Mouse (Mus musculus) frontal cortex, postnatal 25 days (tissue): ENCODE results near the gene Pde5a.
A peak's percentile ranks its signal among the peaks of the same experiment; 100 is the strongest.

ENCODE experiments used
- DNase-seq, 2 experiments: peaks; one replicate each; pipeline ENCODE4 v3.0.0; 2022; ENCODE audit warnings: low spot score in 2 of 2

The Pde5a gene

DNA sequence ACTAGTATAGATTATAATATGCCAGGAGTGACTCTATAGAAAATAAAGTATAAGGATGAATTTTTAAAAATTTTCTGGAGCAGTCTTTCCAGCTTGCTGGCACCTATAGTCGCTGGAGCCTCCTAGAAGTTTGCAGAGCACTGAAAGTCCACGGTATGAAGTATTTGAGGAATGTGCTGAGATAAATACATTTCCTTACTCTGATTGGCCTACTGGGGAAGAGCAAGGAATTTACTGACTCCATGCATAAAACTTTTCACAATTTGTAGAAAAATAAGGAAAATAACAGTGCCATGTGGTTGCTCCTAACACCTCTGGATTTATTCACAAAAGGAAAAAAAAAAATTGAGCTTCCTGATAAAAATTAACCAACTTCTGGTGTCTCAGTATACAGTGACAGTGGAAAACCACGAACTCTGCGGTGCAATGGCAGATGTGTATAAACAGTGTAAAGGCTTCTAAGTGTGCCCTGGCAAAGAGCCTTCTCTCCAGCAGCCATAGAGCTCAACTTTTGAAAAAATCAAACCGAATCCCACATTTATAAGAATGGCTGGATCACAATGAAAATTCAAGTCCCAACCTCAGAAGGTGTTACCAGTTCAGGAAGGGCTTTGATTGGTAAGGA, 119.8 kb downstream of the Pde5a start:
- DNase-seq = no peak

DNA sequence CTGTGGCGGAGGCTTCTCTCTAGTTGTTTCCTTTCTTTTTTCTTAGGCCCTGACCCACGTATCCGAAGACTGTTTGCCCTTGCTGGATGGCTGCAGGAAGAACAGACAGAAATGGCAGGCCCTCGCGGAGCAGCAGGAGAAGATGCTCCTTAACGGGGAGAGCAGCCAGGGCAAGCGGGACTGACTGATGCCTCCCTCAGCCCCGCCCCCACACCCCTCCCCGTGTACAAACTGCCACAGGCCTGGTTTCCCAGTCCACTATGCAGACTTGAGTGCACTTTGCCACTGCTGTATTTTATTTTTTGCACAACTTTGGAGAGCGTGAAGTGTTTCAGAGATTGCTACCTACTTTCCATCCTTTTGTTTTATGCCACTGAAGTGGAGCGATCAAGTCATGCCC, 126.4 kb downstream of the Pde5a start:
- no peak for DNase-seq

DNA sequence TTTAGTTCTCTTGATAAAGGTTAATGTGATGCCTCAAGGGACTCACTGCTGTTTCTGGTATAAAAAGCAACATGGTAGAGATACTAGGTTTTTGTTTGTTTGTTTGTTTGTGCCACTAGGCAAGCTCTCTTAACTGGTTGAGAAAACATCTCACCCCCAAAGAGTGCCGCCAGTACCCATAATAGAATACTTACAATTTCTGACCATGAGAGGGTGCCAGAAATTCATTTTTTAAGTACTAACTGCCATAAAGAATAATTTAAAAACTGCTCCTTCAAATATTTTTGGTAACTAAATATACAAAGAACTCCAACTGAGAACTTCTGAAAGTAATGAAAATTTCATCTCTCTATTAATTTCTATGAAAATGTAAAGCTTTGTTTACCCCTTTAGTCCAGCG, 131.1 kb downstream of the Pde5a start:
- DNase-seq = no peak

GRCm38 (mm10) chr3:122860573-122861498, 132.1 kb downstream of the Pde5a start:
- no peak for DNase-seq

- no peak for DNase-seq
Measured at GRCm38 (mm10) chr3:122865092-122865491, 136.3 kb downstream of the Pde5a start.

DNA sequence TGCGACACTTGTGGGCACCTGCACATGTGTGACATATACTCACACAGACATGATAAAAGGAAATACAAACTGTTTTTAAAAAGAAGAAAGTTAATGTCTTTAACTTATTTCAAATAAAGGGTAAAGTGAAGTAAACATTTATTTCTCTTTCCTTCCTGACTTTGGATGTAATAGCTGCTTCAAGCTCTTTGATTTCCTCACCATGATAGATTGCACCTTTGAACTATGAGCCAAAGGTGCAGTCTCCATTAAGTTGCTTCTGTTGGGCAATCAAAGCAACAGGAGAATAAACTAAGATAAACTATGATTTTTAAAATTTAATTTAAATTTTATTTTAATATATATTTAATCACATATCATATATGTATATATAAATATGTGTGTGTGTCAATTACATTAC, 139.5 kb downstream of the Pde5a start:
- DNase-seq = no peak

- DNase-seq = no peak
Measured at GRCm38 (mm10) chr3:122871596-122871995, 142.8 kb downstream of the Pde5a start.

DNA sequence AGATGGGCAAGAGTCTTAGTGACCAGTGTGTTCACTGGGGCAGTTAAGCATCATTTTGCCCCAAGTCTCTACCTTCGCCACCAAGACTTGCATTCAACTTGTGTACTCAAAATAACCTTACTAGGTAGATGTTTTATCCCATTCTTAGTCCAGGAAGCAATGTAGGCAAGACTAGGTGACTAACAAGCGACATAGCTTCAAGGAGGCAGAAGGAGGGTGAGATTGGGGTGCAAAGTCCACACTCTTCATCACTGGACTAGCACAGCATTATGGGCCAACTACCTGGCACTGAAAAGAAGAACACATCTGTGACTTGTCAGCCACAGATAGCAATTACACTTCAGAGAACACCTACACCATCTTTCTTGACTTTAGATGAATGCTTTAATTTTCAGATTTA, 148.1 kb downstream of the Pde5a start:
- no peak for DNase-seq

- DNase-seq = no peak
Measured at GRCm38 (mm10) chr3:122877543-122877942, 148.8 kb downstream of the Pde5a start.

DNA sequence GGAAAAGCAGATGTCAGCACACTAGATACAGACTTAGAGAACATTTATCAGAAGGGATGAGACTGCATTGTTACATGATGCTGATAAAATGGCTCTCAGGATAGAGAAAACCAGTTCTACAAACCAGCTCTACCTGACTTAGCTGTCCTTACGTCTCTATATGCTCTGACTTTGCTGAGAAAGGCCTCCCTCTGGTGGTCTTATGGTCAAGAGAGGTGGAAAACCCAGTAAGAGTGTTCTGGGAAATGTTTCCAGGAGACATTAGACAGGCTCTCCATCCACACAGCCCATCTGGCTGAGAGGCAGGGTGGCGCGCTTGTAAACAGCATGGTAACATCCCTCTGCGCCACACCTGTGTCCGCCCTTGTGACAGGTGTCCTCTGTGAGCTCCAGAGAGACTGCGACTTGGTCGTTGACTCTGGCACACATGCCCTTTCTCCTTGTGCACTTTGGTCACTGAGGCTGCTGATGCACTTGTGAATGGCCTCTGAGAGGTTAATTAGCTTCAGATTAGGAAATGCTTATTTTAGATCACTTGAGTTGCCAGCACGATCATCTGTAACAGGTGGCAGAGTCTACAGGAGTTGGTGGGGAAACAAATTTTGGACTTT, 150.1 kb downstream of the Pde5a start:
- DNase-seq = no peak

DNA sequence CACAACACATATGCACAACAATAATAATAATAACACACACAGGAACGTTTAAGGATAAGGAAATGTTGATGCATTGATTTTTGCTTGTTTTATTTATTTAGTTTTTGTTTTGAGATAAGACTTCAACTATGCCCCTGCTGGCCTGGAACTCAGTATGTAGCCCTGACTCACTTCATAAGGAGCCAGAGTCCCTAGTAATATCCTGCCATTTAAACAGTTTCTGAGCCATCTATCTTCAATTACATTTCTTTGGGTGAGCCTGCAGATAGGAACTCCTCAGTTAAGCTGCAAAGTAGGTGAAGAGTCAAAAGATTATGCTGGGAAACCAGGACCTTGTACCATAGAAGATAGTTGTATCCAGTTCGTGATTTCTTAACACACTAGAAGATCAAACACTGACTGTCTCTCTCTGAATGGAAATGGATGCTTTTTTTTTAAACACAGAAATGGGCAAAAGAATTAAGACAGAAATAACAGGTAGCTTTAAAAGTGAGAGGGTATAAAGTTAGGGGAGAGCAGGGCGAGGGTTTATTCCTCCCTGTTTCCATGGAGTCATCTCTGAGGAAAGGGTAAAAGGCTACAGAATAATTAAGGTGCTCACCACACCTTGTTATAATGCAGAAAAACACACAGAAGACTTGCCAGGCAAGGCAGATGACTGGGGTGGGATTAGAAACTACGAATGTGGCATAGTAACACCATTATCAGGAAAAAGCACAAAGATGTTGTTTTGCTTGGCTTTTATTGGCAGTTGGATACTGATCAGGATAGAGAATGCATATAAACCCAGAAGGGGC, 159.0 kb downstream of the Pde5a start:
- no peak for DNase-seq

DNA sequence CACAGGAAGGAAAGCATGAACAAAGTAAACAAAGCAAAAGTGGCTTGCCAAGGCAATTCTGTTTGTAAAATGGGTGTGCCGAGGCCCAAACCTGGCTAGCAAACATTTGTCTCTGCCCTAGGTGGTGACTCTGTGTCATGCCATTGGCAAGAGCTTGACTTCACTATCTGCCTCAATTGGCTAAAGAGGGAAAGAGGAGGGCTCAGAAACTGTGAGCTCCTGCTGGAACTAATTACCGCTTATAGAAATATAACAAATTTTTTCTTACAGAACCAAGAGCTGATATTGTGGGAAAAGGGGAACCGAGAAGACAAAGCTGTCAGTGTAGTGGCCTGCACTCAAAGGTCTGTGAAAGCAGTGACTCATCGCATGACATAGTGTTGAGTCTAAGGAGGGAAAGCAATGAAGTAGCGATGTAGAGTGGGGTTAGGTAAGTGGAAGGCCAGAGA, 159.6 kb downstream of the Pde5a start:
- DNase-seq = no peak

DNA sequence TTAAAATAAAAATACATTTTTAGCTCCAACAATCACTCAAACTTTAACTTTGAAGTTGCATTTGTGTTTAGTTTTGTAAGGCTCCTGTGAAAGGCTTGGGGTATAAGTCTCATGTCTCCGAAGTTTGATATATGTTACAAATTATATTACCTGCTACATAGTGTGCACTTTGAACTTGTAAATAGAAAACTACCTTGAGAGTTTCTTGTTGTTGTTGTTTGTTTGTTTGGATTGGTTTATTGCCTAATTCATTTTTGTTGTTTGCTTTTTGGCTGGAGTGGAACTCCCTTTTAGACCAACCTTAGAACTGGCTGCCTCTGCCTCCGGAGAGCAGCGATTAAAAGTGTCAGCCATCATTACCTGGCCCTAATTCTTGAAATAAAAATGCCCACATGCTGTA, 166.0 kb downstream of the Pde5a start, which contains the start of gene Fabp2:
Gene Fabp2 (plus strand): TSS at position 301 of the 400 bp plus-strand sequence.
- no peak for DNase-seq

DNA sequence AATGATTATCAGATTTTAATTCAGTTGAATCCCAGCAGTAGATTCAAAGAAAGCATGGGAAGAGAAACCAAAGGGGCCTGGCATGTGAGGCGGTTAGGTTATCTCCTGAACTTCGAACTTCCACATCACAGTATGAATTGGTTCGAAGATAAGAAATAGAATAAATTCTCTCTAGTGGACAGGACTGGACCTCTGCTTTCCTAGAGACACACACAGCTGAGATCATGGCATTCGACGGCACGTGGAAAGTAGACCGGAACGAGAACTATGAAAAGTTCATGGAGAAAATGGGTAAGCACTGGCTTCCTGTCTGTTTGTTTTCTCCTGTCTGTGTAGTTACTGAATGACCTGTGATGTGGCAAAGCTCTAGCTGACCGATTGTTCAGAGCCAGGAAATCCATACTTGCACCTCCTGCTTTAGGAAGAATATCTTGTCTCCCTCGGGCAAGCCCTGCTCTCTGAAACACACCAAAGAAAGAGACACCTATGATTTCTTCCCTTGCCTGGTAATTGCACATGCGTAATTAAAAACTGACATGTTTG, 166.5 kb downstream of the Pde5a start:
- DNase-seq = no peak

DNA sequence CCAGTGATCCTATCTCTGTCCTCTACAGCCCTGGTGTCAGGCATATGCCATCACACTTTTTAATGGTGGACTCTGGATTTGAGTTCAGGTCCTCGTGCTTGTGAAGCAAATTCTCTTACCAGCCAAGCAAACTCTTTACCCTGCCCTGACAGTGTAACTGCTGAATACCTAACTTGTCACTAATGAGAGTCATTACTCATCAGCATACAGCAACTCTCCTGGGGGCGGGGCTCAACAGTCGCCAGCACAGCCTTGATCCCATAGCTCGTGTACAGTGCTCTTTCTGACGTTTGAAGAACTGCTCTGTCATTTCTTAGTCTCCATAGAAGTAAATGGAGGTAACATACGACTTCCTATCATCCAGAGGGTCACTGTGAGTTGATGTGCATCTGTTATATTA, 169.5 kb downstream of the Pde5a start:
- no peak for DNase-seq

GRCm38 (mm10) chr3:122903746-122904433, 175.1 kb downstream of the Pde5a start:
- DNase-seq = peak in 1 of 2 experiments; percentile 38

DNA sequence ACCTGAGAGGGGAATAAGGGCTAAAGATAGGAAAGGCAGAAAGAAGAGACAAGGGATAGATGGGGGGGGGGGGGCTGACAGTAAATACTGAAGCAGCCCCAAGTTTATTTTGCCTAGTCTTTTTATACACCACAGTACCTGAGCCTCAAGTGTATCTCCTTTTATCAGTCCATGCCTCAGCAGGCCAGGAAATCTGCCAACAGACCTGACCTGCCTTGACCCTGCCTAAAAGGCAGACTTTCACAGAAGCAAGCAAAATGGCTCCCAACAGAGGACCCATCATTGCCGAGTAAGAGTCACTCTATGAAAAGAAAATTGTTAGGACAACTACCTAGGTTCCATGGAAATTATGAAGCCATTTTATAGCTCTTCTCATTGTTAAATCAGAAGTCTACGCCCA, 179.1 kb downstream of the Pde5a start:
- no peak for DNase-seq
